Mouse (Mus musculus) midbrain, embryonic 11.5 days (tissue): ENCODE results near the gene Cyp46a1. TPM values are rescaled to one million over a fixed set of nuclear protein-coding genes. Genes with fewer than 3 reads are reported as not detected.

Experiments
- ATAC-seq: fragments of 200-750 bp; cut with Nextera tagmentation; 2 replicates; pipeline ENCODE4 v1.8.0; 2017; ENCODE audit warnings: moderate TSS enrichment, moderate library complexity; ENCODE audit not compliant: low FRiP score
- DNase-seq: peaks from one replicate; pipeline ENCODE4 v3.0.0; 2015; ENCODE audit warnings: low spot score; ENCODE audit errors: missing footprints
- H3K27ac ChIP-seq: fragments of 300-500 bp; sonication (generic); 2 replicates; pipeline ENCODE4 v1.5.1; 2014; ENCODE audit warnings: low read depth, low read length
- H3K27me3 ChIP-seq: fragments of 300-500 bp; sonication (generic); 2 replicates; pipeline ENCODE4 v1.6.1; 2014; ENCODE audit warnings: mild to moderate bottlenecking, low read length, moderate library complexity, mixed read lengths; ENCODE audit not compliant: control insufficient read depth, insufficient read depth
- H3K36me3 ChIP-seq: fragments of 300-500 bp; sonication (generic); 2 replicates; pipeline ENCODE4 v1.6.1; 2014; ENCODE audit warnings: mild to moderate bottlenecking, low read length, moderate library complexity, mixed read lengths; ENCODE audit not compliant: control insufficient read depth, insufficient read depth
- H3K4me1 ChIP-seq: fragments of 300-500 bp; sonication (generic); 2 replicates; pipeline ENCODE4 v1.6.1; 2014; ENCODE audit warnings: low read length; ENCODE audit not compliant: control insufficient read depth, insufficient read depth
- H3K4me2 ChIP-seq: fragments of 300-500 bp; sonication (generic); 2 replicates; pipeline ENCODE4 v1.6.1; 2014; ENCODE audit warnings: mild to moderate bottlenecking, moderate library complexity
- H3K4me3 ChIP-seq: fragments of 300-500 bp; sonication (generic); 2 replicates; pipeline ENCODE4 v1.5.1; 2014; ENCODE audit warnings: low read depth, low read length
- H3K9ac ChIP-seq: fragments of 300-500 bp; sonication (generic); 2 replicates; pipeline ENCODE4 v1.6.1; 2014; ENCODE audit warnings: low read length
- H3K9me3 ChIP-seq: fragments of 300-500 bp; sonication (generic); 2 replicates; pipeline ENCODE4 v1.6.1; 2016; ENCODE audit warnings: low read length; ENCODE audit not compliant: control insufficient read depth
- WGBS: fragments of 180-500 bp; shearing (Covaris S2); extraction: QIAGEN DNeasy Blood & Tissue Kit; methylation state at CpG from one replicate; pipeline ENCODE4 v1.1.7; 2014; 5-methylcytosine and 5-hydroxymethylcytosine counted together
- polyA plus RNA-seq: library from polyadenylated mRNA; unstranded; fragments of >200 nt; fragmentation: Nextera tagmentation; extraction: Ambion mirVana; gene quantifications from 2 replicates; pipeline ENCODE4 v1.2.1, GENCODE M21; 2014

Cyp46a1 gene
- polyA plus RNA-seq, 1 experiment from 2014 or later, result 10.2 TPM

GRCm38 (mm10) chr12:108338572-108339190, 4.5 kb downstream of the Cyp46a1 start:
- H3K4me2 ChIP-seq, result no peak overlapping the region
- DNase-seq, result peak; percentile 94
- no peak overlapping the region for H3K27ac ChIP-seq
- no peaks in the 10 kb centered on the region for H3K9me3 ChIP-seq
- H3K4me1 ChIP-seq, result peaks cover 7% of the 10 kb centered on the region
- no peaks in the 10 kb centered on the region for H3K36me3 ChIP-seq
- peaks cover 14% of the 10 kb centered on the region for H3K27me3 ChIP-seq
- WGBS, result 31% methylated on average over 14 of the region's 14 CpGs
- no peak overlapping the region for H3K4me3 ChIP-seq
- ATAC-seq, result no peak
- no peak overlapping the region for H3K9ac ChIP-seq

DNA sequence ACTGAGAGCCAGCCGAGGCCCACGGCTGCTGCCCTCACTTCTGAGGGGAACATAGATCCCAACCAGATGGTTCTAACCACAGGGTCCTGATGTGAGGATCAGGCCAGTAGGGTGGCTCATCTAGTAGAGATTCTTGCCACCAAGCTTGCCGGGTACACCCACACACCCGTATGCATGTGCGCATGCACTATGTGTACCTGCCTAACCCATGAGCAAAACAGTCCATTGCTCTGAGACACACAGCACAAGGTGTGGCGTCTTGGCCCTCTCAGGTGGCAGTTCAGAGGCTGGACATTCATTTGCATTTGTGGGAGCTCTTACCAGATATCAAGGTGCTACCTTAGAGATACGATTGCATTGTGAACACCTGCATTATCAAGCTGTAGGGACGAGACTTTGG, 14.0 kb downstream of the Cyp46a1 start:
- no peak for ATAC-seq

GRCm38 (mm10) chr12:108349026-108349425, 14.8 kb downstream of the Cyp46a1 start:
- Histone ChIP-seq H3K4me3 (no peak overlapping the region), H3K4me2 (no peak overlapping the region), H3K9ac (no peak overlapping the region), H3K27ac (no peak overlapping the region), H3K36me3 (no peaks in the 10 kb centered on the region), H3K4me1 (peaks cover 5% of the 10 kb centered on the region), H3K9me3 (no peaks in the 10 kb centered on the region), H3K27me3 (peaks cover 23% of the 10 kb centered on the region)
- DNase-seq, result peak; percentile 69
- no peak for ATAC-seq
- 76% methylated on average over 5 of the region's 5 CpGs for WGBS

More for the DNA sequence above, 14.0 kb downstream of the Cyp46a1 start:
- H3K27ac ChIP-seq, result no peak overlapping the region
- DNase-seq, result peak; percentile 51
- H3K4me1 ChIP-seq, result peaks cover 5% of the 10 kb centered on the region
- H3K4me2 ChIP-seq, result no peak overlapping the region
- no peak overlapping the region for H3K9ac ChIP-seq
- 89% methylated on average over 8 of the region's 8 CpGs for WGBS
- no peak overlapping the region for H3K4me3 ChIP-seq
- no peaks in the 10 kb centered on the region for H3K36me3 ChIP-seq
- H3K27me3 ChIP-seq, result peaks cover 15% of the 10 kb centered on the region
- H3K9me3 ChIP-seq, result no peaks in the 10 kb centered on the region

GRCm38 (mm10) chr12:108350931-108351330, 16.8 kb downstream of the Cyp46a1 start:
- H3K9ac ChIP-seq, result no peak overlapping the region
- peaks cover 28% of the 10 kb centered on the region for H3K27me3 ChIP-seq
- H3K4me1 ChIP-seq, result peaks cover 5% of the 10 kb centered on the region
- H3K4me2 ChIP-seq, result no peak overlapping the region
- 80% methylated on average over 10 of the region's 10 CpGs for WGBS
- H3K36me3 ChIP-seq, result no peaks in the 10 kb centered on the region
- ATAC-seq, result no peak
- no peak overlapping the region for H3K4me3 ChIP-seq
- H3K27ac ChIP-seq, result no peak overlapping the region
- H3K9me3 ChIP-seq, result no peaks in the 10 kb centered on the region
- no peak for DNase-seq

DNA sequence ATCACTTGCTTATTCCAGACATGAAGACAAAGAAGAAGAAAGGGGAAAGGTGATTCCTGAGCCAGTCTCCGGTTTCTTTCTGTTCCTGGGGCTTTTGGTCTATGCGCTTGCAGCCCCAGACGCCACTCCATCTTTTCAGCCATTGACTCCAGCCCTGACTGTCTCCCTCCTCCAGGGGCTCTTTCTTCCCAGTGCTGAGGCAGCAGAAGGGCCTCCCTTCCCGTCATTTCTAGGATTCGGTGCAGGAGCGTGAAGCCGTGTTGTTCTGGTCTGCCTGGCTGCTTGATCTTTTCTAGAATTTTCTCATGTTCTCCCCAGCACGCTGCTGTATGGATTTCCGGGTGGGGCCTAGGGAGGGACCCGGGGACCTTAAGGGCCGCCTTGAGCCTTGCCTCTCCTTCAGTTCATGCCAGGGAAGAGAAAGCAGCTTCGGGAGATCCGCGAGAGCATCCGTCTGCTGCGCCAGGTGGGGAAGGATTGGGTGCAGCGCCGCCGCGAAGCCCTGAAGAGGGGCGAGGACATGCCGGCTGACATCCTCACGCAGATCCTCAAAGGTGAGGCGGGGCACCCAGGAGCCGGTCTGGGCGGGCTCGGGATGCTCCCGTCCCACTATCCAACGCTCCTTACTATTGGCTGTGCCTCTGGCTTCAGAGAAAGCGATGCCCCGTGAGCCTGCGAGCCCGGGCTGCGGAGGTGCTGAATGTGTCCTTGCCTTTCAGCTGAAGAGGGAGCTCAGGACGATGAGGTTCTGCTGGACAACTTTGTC, 18.4 kb downstream of the Cyp46a1 start:
- Histone ChIP-seq H3K27me3 (peaks cover 28% of the 10 kb centered on the region), H3K4me3 (0 out of 2 replicates have a peak overlapping the region, but pooled peaks have one; percentile 4), H3K9ac (peak overlapping the region; percentile 12; the same call in 1 of the 2 replicates), H3K4me2 (peak overlapping the region; percentile 30; the same call in 1 of the 2 replicates), H3K27ac (no peak overlapping the region), H3K9me3 (no peaks in the 10 kb centered on the region), H3K36me3 (no peaks in the 10 kb centered on the region), H3K4me1 (peaks cover 5% of the 10 kb centered on the region)
- no peak for DNase-seq
- ATAC-seq, result no peak
- 9% methylated on average over 35 of the region's 35 CpGs for WGBS

- Histone ChIP-seq H3K9ac (no peak overlapping the region), H3K4me1 (peaks cover 5% of the 10 kb centered on the region), H3K27ac (no peak overlapping the region), H3K27me3 (peaks cover 28% of the 10 kb centered on the region), H3K4me3 (no peak overlapping the region), H3K4me2 (no peak overlapping the region), H3K9me3 (no peaks in the 10 kb centered on the region), H3K36me3 (no peaks in the 10 kb centered on the region)
- ATAC-seq (no peak), DNase-seq (no peak)
- WGBS, result 66% methylated on average over 2 of the region's 2 CpGs
Measured at GRCm38 (mm10) chr12:108354284-108354683, 20.1 kb downstream of the Cyp46a1 start.

DNA sequence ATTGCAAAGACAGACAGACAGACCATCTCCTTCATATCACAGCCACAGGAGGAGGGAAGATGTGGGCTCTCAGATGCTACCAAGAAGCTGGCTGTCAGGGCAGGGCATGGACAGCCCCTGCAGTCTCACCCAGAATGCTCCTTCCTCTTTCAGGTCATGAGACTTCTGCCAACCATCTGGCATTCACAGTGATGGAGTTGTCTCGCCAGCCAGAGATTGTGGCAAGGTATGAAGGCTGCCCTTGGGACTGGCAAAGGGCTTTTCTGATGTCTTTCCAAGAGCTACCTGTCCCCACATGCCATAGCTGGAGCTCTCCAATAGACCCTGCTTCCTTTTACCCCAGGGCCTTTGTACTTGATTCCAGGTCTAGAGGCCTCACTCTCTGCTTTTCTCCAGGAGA, 21.1 kb downstream of the Cyp46a1 start:
- Histone ChIP-seq H3K36me3 (no peaks in the 10 kb centered on the region), H3K4me2 (no peak overlapping the region), H3K27ac (no peak overlapping the region), H3K4me1 (peaks cover 5% of the 10 kb centered on the region), H3K9me3 (no peaks in the 10 kb centered on the region), H3K4me3 (no peak overlapping the region), H3K9ac (no peak overlapping the region), H3K27me3 (peaks cover 28% of the 10 kb centered on the region)
- DNase-seq, result no peak
- 87% methylated on average over 1 of the region's 1 CpGs for WGBS
- ATAC-seq, result no peak

- no peak for DNase-seq
- no peak overlapping the region for H3K4me2 ChIP-seq
- H3K9me3 ChIP-seq, result no peaks in the 10 kb centered on the region
Measured at GRCm38 (mm10) chr12:108355986-108356385, 21.8 kb downstream of the Cyp46a1 start.

GRCm38 (mm10) chr12:108363796-108364195, 29.6 kb downstream of the Cyp46a1 start:
- no peaks in the 10 kb centered on the region for H3K27me3 ChIP-seq
- no peak overlapping the region for H3K4me3 ChIP-seq
- 6% methylated on average over 5 of the region's 5 CpGs for WGBS
- H3K27ac ChIP-seq, result no peak overlapping the region
- ATAC-seq (peak; percentile 88), DNase-seq (peak; percentile 99)
- no peak overlapping the region for H3K4me2 ChIP-seq
- no peak overlapping the region for H3K9ac ChIP-seq
- no peaks in the 10 kb centered on the region for H3K36me3 ChIP-seq
- H3K4me1 ChIP-seq, result peaks cover 4% of the 10 kb centered on the region; the same call in 1 of the 2 replicates
- no peaks in the 10 kb centered on the region for H3K9me3 ChIP-seq

More at GRCm38 (mm10) chr12:108355986-108356385, 21.8 kb downstream of the Cyp46a1 start:
- Histone ChIP-seq H3K36me3 (no peaks in the 10 kb centered on the region), H3K27me3 (peaks cover 28% of the 10 kb centered on the region), H3K4me1 (peaks cover 5% of the 10 kb centered on the region), H3K27ac (no peak overlapping the region), H3K4me3 (no peak overlapping the region), H3K9ac (no peak overlapping the region)
- ATAC-seq, result no peak
